Mouse (Mus musculus) CH12.LX (cell line): ENCODE measurements around the gene Slc9b2. TPM values are rescaled to one million over a fixed set of nuclear protein-coding genes. Genes with fewer than 3 reads are reported as not detected.

Source experiments
- DNase-seq: peaks from one replicate; pipeline ENCODE4 v3.0.0-alpha.2; 2013; ENCODE audit errors: extremely low read depth
- H3K27ac ChIP-seq: 2 replicates; pipeline ENCODE4 v1.5.1; 2012; ENCODE audit warnings: low read depth, mild to moderate bottlenecking, control low read depth, moderate library complexity; ENCODE audit not compliant: insufficient read depth
- H3K27me3 ChIP-seq: replicated peaks from 2 replicates; pipeline ENCODE3; 2012; ENCODE audit warnings: inconsistent platforms
- H3K36me3 ChIP-seq, 2 experiments: replicated peaks in 1 of 2; 2 replicates each; pipeline versions ENCODE3 to v1.6.1; 2012; ENCODE audit warnings: inconsistent platforms in 1 of 2, low read length in 1 of 2, mild to moderate bottlenecking in 1 of 2, mixed read lengths in 1 of 2, moderate library complexity in 1 of 2; ENCODE audit not compliant: control insufficient read depth in 1 of 2, insufficient read depth in 1 of 2
- H3K4me1 ChIP-seq, 2 experiments: 2 replicates each; pipeline ENCODE4 v1.6.1; 2012; ENCODE audit warnings: inconsistent platforms in 1 of 2, moderate library complexity in 1 of 2; ENCODE audit not compliant: insufficient read depth in 2 of 2, control insufficient read depth in 1 of 2
- H3K4me2 ChIP-seq: 2 replicates; pipeline ENCODE4 v1.6.1; 2012; ENCODE audit warnings: low read depth, mild to moderate bottlenecking, control low read depth; ENCODE audit not compliant: poor library complexity, insufficient read depth, severe bottlenecking
- H3K4me3 ChIP-seq, 3 experiments: fragments of 150-350 bp in 1 of 3; sonication (generic) in 1 of 3; replicated peaks in 1 of 3; 2 replicates each; pipeline versions ENCODE3 to v1.5.1; 2011 to 2012; ENCODE audit warnings: low read depth in 2 of 3, low read length in 2 of 3, mild to moderate bottlenecking in 2 of 3, moderate library complexity in 2 of 3, control low read depth in 1 of 3, improper control_type of control experiment in 1 of 3, inconsistent platforms in 1 of 3, mixed read lengths in 1 of 3; ENCODE audit not compliant: poor library complexity in 1 of 3
- H3K79me2 ChIP-seq: replicated peaks from 2 replicates; pipeline ENCODE4 v1.6.1; 2012; ENCODE audit warnings: mild to moderate bottlenecking, moderate library complexity; ENCODE audit not compliant: control insufficient read depth, poor library complexity, insufficient read depth, severe bottlenecking; ENCODE audit errors: extremely low read depth
- H3K9ac ChIP-seq: 2 replicates; pipeline ENCODE4 v1.6.1; 2012; ENCODE audit warnings: low read depth, mild to moderate bottlenecking, control low read depth, moderate library complexity; ENCODE audit not compliant: insufficient read depth
- H3K9me3 ChIP-seq: replicated peaks from 2 replicates; pipeline ENCODE3; 2012; ENCODE audit warnings: low read length, inconsistent platforms, mixed read lengths
- CTCF ChIP-seq, 2 experiments: IDR thresholded peaks in 1 of 2; conservative IDR thresholded peaks in 1 of 2; 2 replicates each; pipeline ENCODE4 v1.5.1; 2011 to 2012; ENCODE audit warnings: low read depth in 2 of 2, low read length in 2 of 2, improper control_type of control experiment in 1 of 2, inconsistent platforms in 1 of 2, mild to moderate bottlenecking in 1 of 2, moderate library complexity in 1 of 2
- E2F4 ChIP-seq: IDR thresholded peaks from 2 replicates; pipeline ENCODE4 v1.6.1; 2011; ENCODE audit warnings: low read depth, low read length, improper control_type of control experiment; ENCODE audit not compliant: insufficient replicate concordance
- ELF1 ChIP-seq: IDR thresholded peaks from 2 replicates; pipeline ENCODE4 v1.6.1; 2014; ENCODE audit warnings: low read depth, mild to moderate bottlenecking, inconsistent platforms, low read length, improper control_type of control experiment
- IRF4 ChIP-seq: IDR thresholded peaks from 2 replicates; pipeline ENCODE4 v1.6.1; 2014; ENCODE audit warnings: low read depth, mild to moderate bottlenecking, inconsistent platforms, low read length, improper control_type of control experiment
- JUND ChIP-seq: conservative IDR thresholded peaks from 2 replicates; pipeline ENCODE4 v1.6.1; 2011; ENCODE audit warnings: low read depth, low read length, improper control_type of control experiment
- KAT2A ChIP-seq: IDR thresholded peaks from 2 replicates; pipeline ENCODE4 v1.6.1; 2012; ENCODE audit warnings: low read length, improper control_type of control experiment, inconsistent platforms; ENCODE audit not compliant: insufficient replicate concordance
- MAFK ChIP-seq: IDR thresholded peaks from 2 replicates; pipeline ENCODE4 v1.6.1; 2011; ENCODE audit warnings: low read length, improper control_type of control experiment; ENCODE audit not compliant: insufficient replicate concordance
- MAX ChIP-seq: IDR thresholded peaks from 2 replicates; pipeline ENCODE4 v1.6.1; 2011; ENCODE audit warnings: low read length, improper control_type of control experiment
- MAZ ChIP-seq: IDR thresholded peaks from 2 replicates; pipeline ENCODE4 v1.6.1; 2012; ENCODE audit warnings: low read depth, mild to moderate bottlenecking, inconsistent platforms, low read length, improper control_type of control experiment, moderate library complexity
- MXI1 ChIP-seq: IDR thresholded peaks from 2 replicates; pipeline ENCODE4 v1.6.1; 2011; ENCODE audit warnings: mild to moderate bottlenecking, low read depth, low read length, improper control_type of control experiment
- MYC ChIP-seq: IDR thresholded peaks from 2 replicates; pipeline ENCODE4 v1.6.1; 2011; ENCODE audit warnings: low read depth, mild to moderate bottlenecking, improper control_type of control experiment, low read length
- POLR2A ChIP-seq: IDR thresholded peaks from 2 replicates; pipeline ENCODE4 v1.6.1; 2011; ENCODE audit warnings: low read depth, mild to moderate bottlenecking, improper control_type of control experiment, low read length
- POLR2AphosphoS2 ChIP-seq: IDR thresholded peaks from 2 replicates; pipeline ENCODE4 v1.6.1; 2011; ENCODE audit warnings: low read depth, low read length, improper control_type of control experiment
- RCOR1 ChIP-seq: conservative IDR thresholded peaks from 2 replicates; pipeline ENCODE4 v1.6.1; 2012; ENCODE audit warnings: low read depth, mild to moderate bottlenecking, inconsistent platforms, low read length, improper control_type of control experiment
- SIN3A ChIP-seq: IDR thresholded peaks from 2 replicates; pipeline ENCODE4 v1.6.1; 2012; ENCODE audit warnings: low read length, improper control_type of control experiment, inconsistent platforms
- TBP ChIP-seq: conservative IDR thresholded peaks from 2 replicates; pipeline ENCODE4 v1.6.1; 2011; ENCODE audit warnings: low read depth, low read length, improper control_type of control experiment
- USF1 ChIP-seq: IDR thresholded peaks from 2 replicates; pipeline ENCODE4 v1.6.1; 2014; ENCODE audit warnings: low read depth, mild to moderate bottlenecking, inconsistent platforms, low read length, improper control_type of control experiment
- USF2 ChIP-seq: conservative IDR thresholded peaks from 2 replicates; pipeline ENCODE4 v1.6.1; 2011; ENCODE audit warnings: low read depth, low read length, improper control_type of control experiment
- ZC3H11A ChIP-seq: IDR thresholded peaks from 2 replicates; pipeline ENCODE4 v1.6.1; 2012; ENCODE audit warnings: low read depth, mild to moderate bottlenecking, inconsistent platforms, low read length, improper control_type of control experiment
- ZKSCAN1 ChIP-seq: IDR thresholded peaks from 2 replicates; pipeline ENCODE4 v1.6.1; 2012; ENCODE audit warnings: low read depth, inconsistent platforms, low read length, improper control_type of control experiment, borderline replicate concordance
- ZMIZ1 ChIP-seq: IDR thresholded peaks from 2 replicates; pipeline ENCODE4 v1.6.1; 2012; ENCODE audit warnings: low read depth, mild to moderate bottlenecking, inconsistent platforms, low read length, improper control_type of control experiment
- dilution Hi-C: fragments of 300-500 bp; cut with MboI; formaldehyde crosslinking; loops from 2 replicates; pipeline ENCODE4 v1.14.3; 2020; ENCODE audit warnings: low sequenced_read_pairs; ENCODE audit not compliant: extremely low pct_unique_long_range_greater_than_20kb, extremely low pct_ligation_motif_present
- in situ Hi-C: fragments of 300-500 bp; cut with MboI; formaldehyde crosslinking; loops from 3 replicates; pipeline ENCODE4 v1.14.3; 2019; ENCODE audit warnings: low sequenced_read_pairs, low pct_ligation_motif_present, low pct_unique_long_range_greater_than_20kb, mixed read lengths
- polyA plus RNA-seq: library from polyadenylated mRNA; unstranded; fragments of >175 nt; gene quantifications from 2 replicates; pipeline ENCODE4 v1.2.1, GENCODE M21; 2012; ENCODE audit warnings: low read depth; ENCODE audit not compliant: insufficient read length
- total RNA-seq, 2 experiments: library from RNA; depleted of rRNA; stranded (reverse); fragments of 300-350 nt in 1 of 2; fragments of >200 nt in 1 of 2; gene quantifications; 2 replicates each; pipeline ENCODE4 v1.2.3; 2012 to 2014

Slc9b2 gene
- total and polyA plus RNA-seq, 3 experiments: 1.4 to 4.2 (median 2.8) TPM

- Histone ChIP-seq H3K9me3 (no peaks in the 10 kb centered on the region), H3K27ac (no peak overlapping the region), H3K4me3 (no peak overlapping the region), H3K27me3 (no peaks in the 10 kb centered on the region)
- TF ChIP-seq CTCF (conservative IDR thresholded peaks at IDR 0.05 in 1 of 2, IDR thresholded peaks at IDR 0.05 in 1 of 2; ENCODE audit: low read depth in 2 of 2, low read length in 2 of 2) (no peak), MYC (no peak), ELF1 (no peak), IRF4 (no peak), POLR2A (no peak), E2F4 (no peak), POLR2AphosphoS2 (no peak), RCOR1 (no peak), SIN3A (no peak), ZKSCAN1 (no peak), MAZ (no peak), ZMIZ1 (no peak), KAT2A (no peak), TBP (no peak), USF1 (no peak), MAX (no peak), USF2 (no peak), MAFK (no peak), JUND (no peak), MXI1 (no peak)
- TF ChIP-seq, all 38 proteins: peak for 0
- peaks cover 75 to 91% of the 10 kb centered on the region in 2 experiments for H3K36me3 ChIP-seq
- H3K4me2 ChIP-seq: no peak overlapping the region
- in situ Hi-C loops: no loop called here
- H3K4me1 ChIP-seq: no peaks in the 10 kb centered on the region
- DNase-seq: no peak
- no peaks in the 10 kb centered on the region for H3K79me2 ChIP-seq
- H3K9ac ChIP-seq: no peak overlapping the region
- dilution Hi-C loops: no loop called here
Observed at GRCm38 (mm10) chr3:135258919-135259318, 48.6 kb upstream of the Slc9b2 start.

GRCm38 (mm10) chr3:135260233-135260632, 47.3 kb upstream of the Slc9b2 start:
- Histone ChIP-seq H3K9me3 (no peaks in the 10 kb centered on the region), H3K27ac (no peak overlapping the region), H3K4me2 (no peak overlapping the region), H3K4me3 (no peak overlapping the region), H3K79me2 (no peaks in the 10 kb centered on the region), H3K27me3 (no peaks in the 10 kb centered on the region), H3K9ac (no peak overlapping the region), H3K4me1 (no peaks in the 10 kb centered on the region), H3K36me3 (peaks cover 79 to 96% of the 10 kb centered on the region in 2 experiments)
- in situ Hi-C loops: no loop called here
- DNase-seq: no peak
- TF ChIP-seq ZC3H11A (no peak), ELF1 (no peak)
- dilution Hi-C loops: no loop called here
